Mouse (Mus musculus) hindbrain, embryonic 16.5 days (tissue): ENCODE measurements at regions not wholly inside any gene's neighbourhood (a gene's known extent, or its start where the extent isn't known, plus 50 kb on each side); places are given as distances from the start of the nearest gene placed in this dataset.

Source experiments
- ATAC-seq: fragments of 200-750 bp; cut with Nextera tagmentation; 2 replicates; pipeline ENCODE4 v1.8.0; 2017; ENCODE audit warnings: moderate TSS enrichment, moderate library complexity
- H3K27ac ChIP-seq: fragments of 300-500 bp; sonication (generic); 2 replicates; pipeline ENCODE4 v1.5.1; 2014; ENCODE audit warnings: low read depth, mild to moderate bottlenecking, control low read depth, low read length, moderate library complexity
- H3K27me3 ChIP-seq: fragments of 300-500 bp; sonication (generic); replicated peaks from 2 replicates; pipeline ENCODE4 v1.6.1; 2014; ENCODE audit warnings: low read length; ENCODE audit not compliant: control insufficient read depth, insufficient read depth
- H3K36me3 ChIP-seq: fragments of 300-500 bp; sonication (generic); 2 replicates; pipeline ENCODE4 v1.6.1; 2014; ENCODE audit warnings: mild to moderate bottlenecking, low read length, moderate library complexity, mixed read lengths; ENCODE audit not compliant: control insufficient read depth, insufficient read depth
- H3K4me1 ChIP-seq: fragments of 300-500 bp; sonication (generic); 2 replicates; pipeline ENCODE4 v1.6.1; 2014; ENCODE audit warnings: low read depth, low read length; ENCODE audit not compliant: control insufficient read depth, insufficient read depth
- H3K4me2 ChIP-seq: fragments of 300-500 bp; sonication (generic); 2 replicates; pipeline ENCODE4 v1.6.1; 2014; ENCODE audit warnings: mild to moderate bottlenecking, low read length, control low read depth, moderate library complexity
- H3K4me3 ChIP-seq: fragments of 300-500 bp; sonication (generic); 2 replicates; pipeline ENCODE4 v1.5.1; 2014; ENCODE audit warnings: mild to moderate bottlenecking, low read length, control low read depth, moderate library complexity
- H3K9ac ChIP-seq: fragments of 300-500 bp; sonication (generic); 2 replicates; pipeline ENCODE4 v1.6.1; 2014; ENCODE audit warnings: low read depth, mild to moderate bottlenecking, control low read depth, low read length, moderate library complexity
- H3K9me3 ChIP-seq: fragments of 300-500 bp; sonication (generic); 2 replicates; pipeline ENCODE4 v1.6.1; 2014; ENCODE audit warnings: mild to moderate bottlenecking, low read length, moderate library complexity; ENCODE audit not compliant: control insufficient read depth
- WGBS: fragments of 180-500 bp; shearing (Covaris S2); extraction: QIAGEN DNeasy Blood & Tissue Kit; methylation state at CpG from one replicate; pipeline ENCODE4 v1.1.7; 2014; 5-methylcytosine and 5-hydroxymethylcytosine counted together

- Histone ChIP-seq H3K27me3 (no peaks in the 10 kb centered on the region), H3K4me2 (no peak overlapping the region), H3K9ac (peak overlapping the region; percentile 49; the same call in 1 of the 2 replicates)
Observed at GRCm38 (mm10) chr7:79521259-79521658, 55.1 kb upstream of the Polg start.

GRCm38 (mm10) chr7:79520222-79520710 is 54.1 kb upstream of the Polg start:
- Histone ChIP-seq H3K27me3 (no peaks in the 10 kb centered on the region), H3K9me3 (no peaks in the 10 kb centered on the region), H3K4me3 (no peak overlapping the region), H3K9ac (peak overlapping the region; percentile 28; the same call in 1 of the 2 replicates), H3K4me2 (no peak overlapping the region; the same call in none of the 2 replicates), H3K27ac (peak overlapping the region; percentile 87), H3K36me3 (no peaks in the 10 kb centered on the region), H3K4me1 (peaks cover 78% of the 10 kb centered on the region)
- WGBS = 13% methylated on average over 2 of the region's 2 CpGs
- peak; percentile 46 for ATAC-seq

More at GRCm38 (mm10) chr7:79521259-79521658, 55.1 kb upstream of the Polg start:
- ATAC-seq = no peak
- Histone ChIP-seq H3K4me3 (no peak overlapping the region), H3K9me3 (no peaks in the 10 kb centered on the region), H3K4me1 (peaks cover 77% of the 10 kb centered on the region), H3K27ac (peak overlapping the region; percentile 87), H3K36me3 (no peaks in the 10 kb centered on the region)
- WGBS = 19% methylated on average over 5 of the region's 5 CpGs

GRCm38 (mm10) chr7:79518928-79519327 is 52.8 kb upstream of the Polg start:
- H3K9me3 ChIP-seq = no peaks in the 10 kb centered on the region
- peak overlapping the region; percentile 87 for H3K27ac ChIP-seq
- peak overlapping the region; percentile 19; the same call in 1 of the 2 replicates for H3K9ac ChIP-seq
- WGBS = 19% methylated on average over 7 of the region's 7 CpGs
- H3K4me1 ChIP-seq = peaks cover 78% of the 10 kb centered on the region
- peak; percentile 48 for ATAC-seq
- H3K36me3 ChIP-seq = no peaks in the 10 kb centered on the region
- H3K4me3 ChIP-seq = no peak overlapping the region
- H3K4me2 ChIP-seq = no peak overlapping the region
- no peaks in the 10 kb centered on the region for H3K27me3 ChIP-seq

GRCm38 (mm10) chr7:79517581-79518337 is 51.6 kb upstream of the Polg start:
- no peaks in the 10 kb centered on the region for H3K36me3 ChIP-seq
- peaks cover 75% of the 10 kb centered on the region for H3K4me1 ChIP-seq
- H3K27me3 ChIP-seq = no peaks in the 10 kb centered on the region
- H3K9ac ChIP-seq = peak overlapping the region; percentile 50; the same call in 1 of the 2 replicates
- H3K4me3 ChIP-seq = no peak overlapping the region
- 25% methylated on average over 5 of the region's 5 CpGs for WGBS
- ATAC-seq = no peak
- no peaks in the 10 kb centered on the region for H3K9me3 ChIP-seq
- peak overlapping the region; percentile 87 for H3K27ac ChIP-seq
- H3K4me2 ChIP-seq = peak overlapping the region; percentile 20; the same call in 1 of the 2 replicates

- H3K27me3 ChIP-seq = no peaks in the 10 kb centered on the region
- peak overlapping the region; percentile 59 for H3K4me2 ChIP-seq
- no peaks in the 10 kb centered on the region for H3K36me3 ChIP-seq
- peaks cover 77% of the 10 kb centered on the region for H3K4me1 ChIP-seq
- H3K4me3 ChIP-seq = no peak overlapping the region
- H3K9ac ChIP-seq = peak overlapping the region; percentile 47
- H3K9me3 ChIP-seq = no peaks in the 10 kb centered on the region
- no peak for ATAC-seq
- H3K27ac ChIP-seq = peak overlapping the region; percentile 87
- WGBS = 47% methylated on average over 4 of the region's 4 CpGs
Observed at GRCm38 (mm10) chr7:79516287-79516686, 50.1 kb upstream of the Polg start.
